Mouse (Mus musculus) macrophage (primary cell): ENCODE data around the gene Rbm34. TPM values are rescaled to one million over a fixed set of nuclear protein-coding genes. Genes with fewer than 3 reads are reported as not detected.
A peak's percentile ranks its signal among the peaks of the same experiment; 100 is the strongest.

Experiments
- H3K27ac ChIP-seq: fragments of 350-480 bp; formaldehyde crosslinking; 2 replicates; pipeline ENCODE4 v1.9.0; 2021
- H3K36me3 ChIP-seq: fragments of 350-480 bp; formaldehyde crosslinking; 2 replicates; pipeline ENCODE4 v1.9.0; 2021; ENCODE audit errors: inconsistent target
- H3K4me3 ChIP-seq: fragments of 350-480 bp; formaldehyde crosslinking; 2 replicates; pipeline ENCODE4 v1.9.0; 2021; ENCODE audit errors: inconsistent target
- H3K79me2 ChIP-seq: fragments of 350-480 bp; formaldehyde crosslinking; 2 replicates; pipeline ENCODE4 v1.9.0; 2021; ENCODE audit errors: inconsistent target
- WGBS: methylation state at CpG from one replicate; pipeline ENCODE4 v1.1.7; 2026; ENCODE audit warnings: inconsistent platforms; ENCODE audit not compliant: missing documents; 5-methylcytosine and 5-hydroxymethylcytosine counted together
- polyA plus RNA-seq: library from polyadenylated mRNA; stranded (reverse); fragments of 250-400 nt; gene quantifications from 3 replicates; pipeline ENCODE4 v1.2.4, GENCODE M21; 2018; ENCODE audit warnings: inconsistent platforms

Rbm34 gene
- polyA plus RNA-seq, 1 experiment from 2014 or later, result 19.6 TPM

DNA sequence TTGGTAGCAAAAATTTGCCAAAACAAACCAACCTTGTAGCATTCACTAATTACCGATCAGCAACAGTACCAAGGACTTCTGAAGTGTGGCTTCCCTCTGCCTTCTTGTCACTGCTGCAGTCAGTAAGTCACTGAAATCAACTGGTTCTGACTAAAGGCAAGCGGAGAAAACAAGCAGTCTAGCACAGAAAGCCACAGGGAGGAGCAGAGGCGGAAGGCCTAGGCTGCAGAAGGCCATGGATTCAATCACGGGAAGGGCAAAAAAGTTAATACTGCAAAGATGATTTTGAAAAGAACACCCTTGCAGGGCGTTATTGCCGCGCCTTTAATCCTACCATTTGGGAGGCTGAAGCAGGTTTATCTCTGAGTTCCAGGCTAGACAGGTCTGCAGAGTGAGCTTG is 27.3 kb downstream of the Rbm34 start:
- 86% methylated on average over 7 of the region's 7 CpGs for WGBS
- Histone ChIP-seq H3K79me2 (peaks cover 69% of the 10 kb centered on the region), H3K4me3 (peak overlapping the region; percentile 94; the same call in 1 of the 2 replicates), H3K27ac (peak overlapping the region; percentile 74; the same call in 1 of the 2 replicates), H3K36me3 (peaks cover 13% of the 10 kb centered on the region)

DNA sequence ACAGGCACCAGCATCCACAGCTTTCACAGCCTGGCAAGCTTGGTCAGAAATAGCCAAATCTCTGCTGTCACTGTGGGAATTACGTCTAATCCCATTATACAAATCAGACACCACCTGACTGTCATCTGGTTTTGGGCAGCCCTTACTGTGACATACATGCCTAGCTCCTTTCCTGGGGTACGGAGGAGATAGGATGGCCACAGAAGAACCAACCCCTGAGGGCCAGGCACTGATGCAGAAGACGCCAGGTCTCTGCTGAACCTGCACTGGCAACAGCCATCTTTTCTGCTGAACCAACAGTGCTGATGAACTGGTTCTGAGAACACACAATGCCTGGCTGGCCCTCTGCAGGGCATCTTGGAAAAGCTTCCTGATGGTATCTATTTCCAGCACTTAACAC is 33.5 kb downstream of the Rbm34 start:
- Histone ChIP-seq H3K4me3 (no peak overlapping the region), H3K79me2 (peaks cover 94% of the 10 kb centered on the region), H3K36me3 (peaks cover 62% of the 10 kb centered on the region), H3K27ac (no peak overlapping the region)
- WGBS, result 91% methylated on average over 3 of the region's 3 CpGs

DNA sequence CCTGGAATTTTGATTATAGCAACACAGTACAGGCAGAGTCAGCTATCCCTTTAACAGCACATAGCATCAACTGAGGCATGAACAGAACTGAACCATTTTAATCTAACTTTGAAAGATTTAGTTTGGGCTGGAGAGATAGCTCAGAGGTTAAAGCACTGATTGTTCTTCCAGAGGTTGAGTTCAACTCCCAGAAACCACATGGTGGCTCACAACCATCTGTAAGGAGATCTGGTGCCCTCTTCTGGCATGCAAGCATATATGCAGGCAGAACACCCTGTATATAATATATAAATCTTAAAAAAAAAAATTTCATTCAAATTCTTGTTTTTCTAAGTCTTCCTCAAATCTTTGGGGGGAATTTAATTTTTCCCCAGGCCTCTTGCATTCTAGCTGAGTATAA is 34.9 kb downstream of the Rbm34 start:
- Histone ChIP-seq H3K4me3 (no peak overlapping the region), H3K27ac (no peak overlapping the region), H3K36me3 (peaks cover 62% of the 10 kb centered on the region), H3K79me2 (peaks cover 84% of the 10 kb centered on the region)

DNA sequence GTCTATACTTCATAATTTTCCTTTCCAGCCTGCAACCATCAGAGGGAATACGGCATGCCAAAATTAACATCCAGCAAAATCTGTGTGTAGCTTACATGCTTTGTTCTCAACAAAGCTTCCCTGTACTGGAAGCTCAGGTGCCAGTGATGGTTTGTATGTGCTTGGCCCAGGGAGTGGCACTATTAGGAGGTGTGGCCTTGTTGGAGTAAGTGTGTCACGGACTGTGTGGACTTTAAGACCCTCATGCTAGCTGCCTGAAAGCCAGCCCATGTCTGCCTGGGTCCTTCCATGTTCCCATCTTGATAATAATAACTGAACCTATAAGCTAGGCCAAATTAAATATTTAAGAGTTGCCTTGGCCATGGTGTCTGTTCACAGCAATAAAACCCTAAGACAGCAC is 35.5 kb downstream of the Rbm34 start:
- Histone ChIP-seq H3K27ac (no peak overlapping the region), H3K79me2 (peaks cover 79% of the 10 kb centered on the region), H3K36me3 (peaks cover 62% of the 10 kb centered on the region), H3K4me3 (no peak overlapping the region)
- WGBS, result 100% methylated on average over 2 of the region's 2 CpGs

DNA sequence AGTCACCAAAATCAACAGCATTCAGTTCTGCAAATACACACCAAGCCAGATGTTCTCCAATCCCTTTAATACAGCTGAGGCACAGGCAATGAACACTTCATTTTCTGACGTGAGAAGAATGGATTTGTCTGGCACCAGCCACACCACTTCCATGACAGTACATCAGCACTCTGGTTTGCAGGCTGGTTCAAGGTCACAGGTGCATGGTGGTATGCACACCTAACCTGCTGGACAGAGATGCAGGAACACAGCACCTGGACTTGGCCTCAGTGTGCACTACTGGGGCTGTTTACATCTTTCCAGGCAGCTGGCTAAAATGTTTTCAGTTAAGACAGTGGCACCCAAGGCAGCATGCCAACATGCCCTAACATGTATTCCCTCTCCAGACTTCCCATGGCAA is 38.2 kb downstream of the Rbm34 start:
- Histone ChIP-seq H3K79me2 (peaks cover 51% of the 10 kb centered on the region), H3K27ac (no peak overlapping the region), H3K4me3 (no peak overlapping the region), H3K36me3 (peaks cover 40% of the 10 kb centered on the region)
- WGBS, result 100% methylated on average over 1 of the region's 1 CpGs

DNA sequence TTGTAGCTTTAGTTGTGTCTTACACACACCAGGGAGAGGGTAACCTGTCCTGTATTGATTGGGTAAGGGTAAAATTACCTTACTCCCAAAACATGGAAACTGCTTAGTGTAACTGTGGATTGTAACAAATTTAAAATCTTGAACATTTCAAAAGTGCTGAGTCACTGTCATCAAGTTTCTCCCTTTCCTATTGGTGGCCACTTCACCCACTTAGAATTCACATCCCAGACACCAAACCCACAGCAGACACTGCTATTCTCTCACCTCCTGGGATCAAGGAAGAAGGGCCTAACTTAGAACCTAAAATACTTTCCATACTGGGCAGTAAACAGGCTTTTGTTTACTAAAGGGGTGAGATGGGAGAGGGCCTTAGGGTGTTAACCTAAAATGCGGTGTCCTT is 38.6 kb downstream of the Rbm34 start:
- Histone ChIP-seq H3K36me3 (peaks cover 36% of the 10 kb centered on the region), H3K79me2 (peaks cover 47% of the 10 kb centered on the region), H3K4me3 (no peak overlapping the region), H3K27ac (no peak overlapping the region)
- 89% methylated on average over 1 of the region's 1 CpGs for WGBS

DNA sequence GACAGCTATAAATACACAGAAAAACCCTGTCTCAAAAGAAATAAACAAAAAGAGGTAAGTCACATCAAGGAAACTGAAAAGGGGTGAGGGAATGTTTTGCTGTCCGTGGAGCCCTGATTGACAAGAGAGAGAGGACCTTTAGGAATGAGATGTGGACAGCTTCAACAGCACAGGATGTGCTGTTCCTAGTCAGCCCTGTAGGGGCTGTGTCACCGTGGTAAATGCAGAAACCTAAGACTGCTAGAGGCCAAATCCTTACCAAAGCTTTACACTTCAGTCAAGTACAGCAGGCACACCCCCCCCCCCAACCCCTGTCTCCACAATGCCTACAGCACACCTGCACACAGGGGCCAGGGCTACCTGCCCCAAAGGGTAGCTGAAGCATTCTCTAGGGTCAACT is 39.2 kb downstream of the Rbm34 start:
- no peak overlapping the region for H3K27ac ChIP-seq
- 50% methylated on average over 2 of the region's 2 CpGs for WGBS
- peaks cover 31% of the 10 kb centered on the region; the same call in 1 of the 2 replicates for H3K36me3 ChIP-seq
- peaks cover 43% of the 10 kb centered on the region; the same call in 1 of the 2 replicates for H3K79me2 ChIP-seq
- H3K4me3 ChIP-seq, result no peak overlapping the region

DNA sequence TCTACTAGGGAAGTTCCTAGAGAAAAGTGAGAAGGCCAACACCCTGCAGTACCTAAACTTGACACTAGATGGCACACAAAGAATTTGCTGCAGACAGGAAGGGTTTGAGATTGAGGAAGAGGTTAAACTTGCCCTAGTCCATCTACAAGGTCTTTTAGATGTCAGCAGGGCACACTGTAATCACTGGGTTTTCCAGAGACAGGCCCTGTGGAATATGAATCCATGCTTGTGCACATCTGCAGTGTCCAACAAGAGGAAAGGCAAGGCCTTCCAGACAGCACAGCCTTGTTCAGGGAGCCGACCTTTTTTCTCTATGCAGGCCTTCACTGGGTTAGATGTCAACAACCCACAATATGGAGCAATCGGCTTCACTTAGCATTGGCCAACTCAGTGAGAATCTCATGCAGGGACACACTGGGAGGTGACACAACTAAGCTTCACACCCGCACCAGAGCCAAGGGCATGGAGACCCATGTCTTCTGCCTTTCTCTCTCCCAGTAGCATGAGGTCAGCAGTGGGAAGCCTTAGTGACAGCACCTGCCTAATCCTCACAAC is 41.2 kb downstream of the Rbm34 start:
- no peak overlapping the region for H3K4me3 ChIP-seq
- peaks cover 24% of the 10 kb centered on the region; the same call in 1 of the 2 replicates for H3K79me2 ChIP-seq
- H3K36me3 ChIP-seq, result peaks cover 13% of the 10 kb centered on the region; the same call in 1 of the 2 replicates
- 62% methylated on average over 3 of the region's 3 CpGs for WGBS
- peak overlapping the region; percentile 29 for H3K27ac ChIP-seq

DNA sequence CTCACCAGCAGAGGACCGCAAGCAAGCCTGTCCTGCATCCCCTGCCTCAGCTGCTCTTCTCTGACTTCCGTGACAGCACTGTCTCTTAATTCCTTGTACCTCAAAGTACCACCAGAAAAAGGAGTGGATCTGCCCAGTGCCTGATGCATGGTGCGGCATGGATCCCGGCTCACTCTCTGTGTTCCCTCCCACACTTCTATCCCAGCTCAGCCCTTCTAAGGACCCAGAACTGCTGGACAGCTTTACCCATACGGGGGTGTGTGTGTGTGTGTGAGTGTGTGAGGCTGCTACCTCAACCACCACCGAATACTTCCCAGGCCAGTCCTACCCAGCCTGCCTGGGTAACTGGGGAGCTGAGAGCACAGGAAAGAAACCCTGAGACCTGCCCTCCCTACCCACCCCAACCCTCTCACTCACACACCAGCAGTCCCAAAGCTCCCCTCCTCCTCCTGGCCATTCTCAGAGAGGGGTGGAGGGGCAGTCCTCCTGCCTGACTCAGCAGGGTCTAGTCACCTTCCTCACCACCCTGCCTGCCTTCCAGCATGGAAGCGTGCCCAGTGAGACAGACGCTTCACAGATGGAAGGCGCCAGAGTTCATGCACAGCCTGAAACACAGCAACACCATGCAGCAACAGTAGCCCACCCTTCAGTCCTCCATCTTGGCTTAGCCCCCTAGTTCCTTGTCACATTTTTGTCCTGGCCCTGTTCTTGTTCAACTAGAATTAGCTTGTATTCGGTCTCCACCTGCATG is 41.9 kb downstream of the Rbm34 start:
- H3K4me3 ChIP-seq, result no peak overlapping the region
- H3K27ac ChIP-seq, result 0 out of 2 replicates have a peak overlapping the region, but pooled peaks have one; percentile 5
- H3K79me2 ChIP-seq, result peaks cover 20% of the 10 kb centered on the region; the same call in 1 of the 2 replicates
- 87% methylated on average over 10 of the region's 10 CpGs for WGBS
- peaks cover 8% of the 10 kb centered on the region; the same call in 1 of the 2 replicates for H3K36me3 ChIP-seq

DNA sequence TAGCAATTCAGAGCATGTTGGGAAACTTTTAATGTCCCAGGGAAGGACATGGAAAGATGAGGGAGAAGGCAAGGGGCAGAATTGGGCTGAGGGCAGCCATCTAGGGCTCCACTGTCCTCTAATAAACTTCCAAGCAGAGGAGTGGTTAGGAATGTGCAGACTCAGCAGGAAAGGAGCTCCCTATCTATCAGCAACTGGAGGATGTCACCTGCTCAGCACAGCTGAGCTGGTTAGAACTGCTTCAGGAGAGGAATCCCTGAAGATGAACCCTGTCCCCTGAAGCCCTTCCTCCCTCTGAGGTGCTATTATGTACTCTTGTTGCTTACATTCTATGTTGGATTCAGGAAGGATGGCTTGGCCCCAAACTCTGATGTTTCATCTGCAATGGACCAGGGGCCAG is 42.8 kb downstream of the Rbm34 start:
- Histone ChIP-seq H3K36me3 (no peaks in the 10 kb centered on the region; the same call in 1 of the 2 replicates), H3K27ac (no peak overlapping the region), H3K79me2 (peaks cover 11% of the 10 kb centered on the region; the same call in 1 of the 2 replicates), H3K4me3 (no peak overlapping the region)

DNA sequence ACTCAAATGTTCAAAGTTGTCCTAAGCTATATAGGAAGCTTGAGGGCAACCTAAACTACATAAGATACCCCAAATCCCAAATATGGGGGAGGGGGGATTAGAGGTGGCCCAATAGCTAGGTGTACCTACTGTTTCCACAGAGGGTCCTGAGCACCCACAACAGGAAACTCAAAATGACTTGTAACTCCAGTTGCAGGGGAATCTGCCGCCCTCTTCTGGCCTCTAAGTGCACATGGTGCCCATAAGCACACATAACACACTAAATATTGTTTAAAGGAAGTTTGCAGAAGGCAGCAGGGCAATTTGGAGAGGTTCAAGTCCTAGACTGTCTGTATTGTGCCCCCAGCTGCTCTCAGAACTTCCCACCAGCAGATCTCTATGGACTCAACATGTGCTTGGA is 43.8 kb downstream of the Rbm34 start:
- Histone ChIP-seq H3K4me3 (no peak overlapping the region), H3K36me3 (no peaks in the 10 kb centered on the region; the same call in 1 of the 2 replicates), H3K27ac (no peak overlapping the region), H3K79me2 (0 out of 2 replicates have a peak, but pooled peaks cover under 1% of the 10 kb centered on the region)
- WGBS, result 70% methylated on average over 1 of the region's 1 CpGs

DNA sequence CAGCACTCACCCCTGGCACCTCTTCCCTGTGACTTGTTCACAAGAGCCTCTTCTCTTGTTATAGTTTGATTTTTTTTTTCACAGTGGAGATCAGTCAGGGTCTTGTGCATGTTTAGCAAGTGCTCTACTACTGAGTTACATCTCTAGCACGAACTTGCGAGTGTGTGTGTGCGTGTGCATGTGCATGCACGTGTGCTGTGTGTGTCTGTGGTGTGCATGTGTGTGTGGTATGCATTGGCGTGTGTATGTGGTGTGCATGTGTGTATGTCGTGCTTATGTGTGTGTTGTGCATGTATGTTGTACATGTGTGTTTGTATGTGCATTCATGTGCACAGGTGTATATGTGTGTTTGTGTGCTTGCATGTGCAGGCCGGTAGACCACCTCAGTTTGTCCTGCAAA is 47.9 kb downstream of the Rbm34 start:
- no peaks in the 10 kb centered on the region for H3K79me2 ChIP-seq
- no peak overlapping the region for H3K27ac ChIP-seq
- 97% methylated on average over 7 of the region's 7 CpGs for WGBS
- H3K4me3 ChIP-seq, result no peak overlapping the region
- H3K36me3 ChIP-seq, result no peaks in the 10 kb centered on the region

DNA sequence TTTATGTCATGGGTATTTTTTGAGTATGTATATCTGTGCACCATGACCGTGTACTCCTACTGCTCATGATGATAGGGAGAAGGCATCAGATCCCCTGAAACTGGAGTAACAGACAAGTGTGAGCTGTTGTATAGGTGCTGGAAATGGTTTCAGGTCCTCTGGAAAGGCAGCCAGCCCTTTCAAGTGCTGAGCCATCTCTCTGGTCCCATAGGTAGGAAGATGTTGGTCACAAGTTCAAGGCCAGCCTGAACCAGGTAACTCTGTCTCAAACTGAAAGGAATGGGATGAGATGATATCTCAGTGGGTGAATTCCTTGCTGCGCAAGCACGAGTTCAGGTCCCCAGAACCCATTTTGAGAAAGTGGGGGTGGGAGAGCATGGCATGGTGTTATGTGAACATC is 49.4 kb downstream of the Rbm34 start:
- Histone ChIP-seq H3K79me2 (no peaks in the 10 kb centered on the region), H3K36me3 (no peaks in the 10 kb centered on the region), H3K27ac (no peak overlapping the region), H3K4me3 (no peak overlapping the region)
- WGBS, result 96% methylated on average over 3 of the region's 3 CpGs

DNA sequence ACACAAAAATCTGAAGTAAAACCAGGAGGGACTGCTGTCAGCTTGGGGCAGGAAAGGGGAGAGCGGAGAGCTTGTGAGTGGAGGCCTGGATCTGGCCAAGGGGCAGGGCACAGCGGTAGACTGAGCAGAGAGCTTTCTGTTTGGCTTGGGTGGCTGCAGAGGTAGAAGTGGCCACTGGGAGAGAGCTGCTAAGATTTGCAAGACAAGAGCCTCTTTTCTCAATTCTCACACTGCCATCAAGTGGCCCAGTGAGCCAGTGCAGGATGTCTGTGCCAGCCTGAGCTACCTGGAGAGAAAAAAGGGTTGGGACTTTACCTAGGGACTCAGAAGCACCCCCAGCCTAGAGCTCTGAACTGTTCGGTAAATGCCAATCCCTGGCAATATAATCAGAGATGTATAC is 50.0 kb downstream of the Rbm34 start:
- WGBS, result 31% methylated on average over 3 of the region's 3 CpGs
- Histone ChIP-seq H3K4me3 (no peak overlapping the region), H3K36me3 (no peaks in the 10 kb centered on the region), H3K27ac (peak overlapping the region; percentile 97), H3K79me2 (no peaks in the 10 kb centered on the region)

DNA sequence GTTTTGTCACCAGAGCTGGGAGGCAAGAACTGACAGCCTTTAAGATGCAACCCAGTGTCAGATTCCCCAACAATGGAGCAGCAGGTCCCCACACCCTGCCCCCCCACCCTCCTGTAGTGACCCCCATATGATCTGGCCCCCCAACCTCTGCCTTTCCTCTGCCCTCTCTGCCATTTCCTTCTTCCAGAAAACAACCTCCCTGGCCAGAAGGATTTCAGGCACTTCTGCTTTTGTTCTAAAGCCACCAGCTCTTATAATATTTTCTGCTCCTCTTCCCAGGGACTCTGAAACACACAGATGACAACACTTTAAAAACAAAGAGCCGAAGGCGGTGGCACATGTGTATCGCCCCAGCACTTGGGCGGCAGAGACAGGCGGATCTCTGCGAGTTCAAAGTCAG is 50.5 kb downstream of the Rbm34 start:
- H3K27ac ChIP-seq, result peak overlapping the region; percentile 97
- H3K36me3 ChIP-seq, result no peaks in the 10 kb centered on the region
- no peak overlapping the region for H3K4me3 ChIP-seq
- H3K79me2 ChIP-seq, result no peaks in the 10 kb centered on the region
- 14% methylated on average over 4 of the region's 6 CpGs for WGBS
